Mouse (Mus musculus) liver, embryonic 14.5 days (tissue): Measurements from ENCODE around the gene Gm10715. TPM values are rescaled to one million over a fixed set of nuclear protein-coding genes. Genes with fewer than 3 reads are reported as not detected.
"Not testable (repeated sequence)": the region's sequence is repeated elsewhere in the genome, so short reads cannot be mapped to it uniquely, and the experiment has no call there.

ENCODE experiments used
- ATAC-seq: fragments of 200-750 bp; cut with Nextera tagmentation; 2 replicates; pipeline ENCODE4 v1.8.0; 2017; ENCODE audit warnings: moderate number of reproducible peaks, mild to moderate bottlenecking, moderate library complexity; ENCODE audit not compliant: insufficient read depth
- DNase-seq, 3 experiments: peaks; one replicate each; pipeline ENCODE4 v3.0.0-alpha.2; 2012 to 2013; ENCODE audit warnings: low read depth in 3 of 3, low spot score in 3 of 3
- H3K27ac ChIP-seq: fragments of 300-500 bp; sonication (generic); 2 replicates; pipeline ENCODE4 v1.5.1; 2014; ENCODE audit warnings: moderate library complexity, mild to moderate bottlenecking, control low read depth, inconsistent platforms
- H3K27me3 ChIP-seq: fragments of 300-500 bp; sonication (generic); 2 replicates; pipeline ENCODE4 v1.6.1; 2014; ENCODE audit warnings: mild to moderate bottlenecking, low read length, moderate library complexity; ENCODE audit not compliant: control insufficient read depth, insufficient read depth
- H3K36me3 ChIP-seq: fragments of 300-500 bp; sonication (generic); replicated peaks from 2 replicates; pipeline ENCODE4 v1.6.1; 2014; ENCODE audit warnings: low read depth; ENCODE audit not compliant: control insufficient read depth, insufficient read depth
- H3K4me1 ChIP-seq, 2 experiments: fragments of 200-500 bp in 1 of 2; fragments of 300-500 bp in 1 of 2; sonication (generic) in 1 of 2; replicated peaks; 2 replicates each; pipeline ENCODE4 v1.6.1; 2012 to 2014; ENCODE audit warnings: antibody characterized with exemption in 1 of 2, inconsistent platforms in 1 of 2, low read length in 1 of 2; ENCODE audit not compliant: control insufficient read depth in 2 of 2, insufficient read depth in 2 of 2
- H3K4me2 ChIP-seq: fragments of 300-500 bp; sonication (generic); 2 replicates; pipeline ENCODE4 v1.6.1; 2014; ENCODE audit warnings: low read depth, mild to moderate bottlenecking, control low read depth, moderate library complexity
- H3K4me3 ChIP-seq, 2 experiments: fragments of 200-500 bp in 1 of 2; fragments of 300-500 bp in 1 of 2; sonication (generic) in 1 of 2; 2 replicates each; pipeline ENCODE4 v1.5.1; 2012 to 2014; ENCODE audit warnings: low read depth in 2 of 2, low read length in 2 of 2, mild to moderate bottlenecking in 2 of 2, control low read depth in 1 of 2, inconsistent platforms in 1 of 2, moderate library complexity in 1 of 2; ENCODE audit not compliant: insufficient read depth in 1 of 2
- H3K9ac ChIP-seq: fragments of 300-500 bp; sonication (generic); replicated peaks from 2 replicates; pipeline ENCODE4 v1.6.1; 2014; ENCODE audit warnings: mild to moderate bottlenecking, control low read depth, moderate library complexity
- H3K9me3 ChIP-seq: fragments of 300-500 bp; sonication (generic); 2 replicates; pipeline ENCODE4 v1.6.1; 2016; ENCODE audit warnings: low read length, mixed read lengths; ENCODE audit not compliant: control insufficient read depth
- WGBS: fragments of 180-500 bp; shearing (Covaris S2); extraction: QIAGEN DNeasy Blood & Tissue Kit; methylation state at CpG from one replicate; pipeline ENCODE4 v1.1.7; 2014; ENCODE audit not compliant: insufficient replicate concordance; 5-methylcytosine and 5-hydroxymethylcytosine counted together
- polyA plus RNA-seq, 2 experiments: library from polyadenylated mRNA; depleted of rRNA in 1 of 2; stranded (reverse) in 1 of 2; unstranded in 1 of 2; fragments of >200 nt; fragmentation: Nextera tagmentation in 1 of 2; extraction: Ambion mirVana in 1 of 2; gene quantifications; 2 replicates each; pipeline versions ENCODE4 v1.2.1 to v1.2.3; 2012 to 2014

The Gm10715 gene
- polyA plus RNA-seq, 2 experiments, result not detected

GRCm38 (mm10) chr9:3019835-3020727, 16.6 kb upstream of the Gm10715 start:
- ATAC-seq, result not testable (repeated sequence)

GRCm38 (mm10) chr9:3022316-3023008, 14.2 kb upstream of the Gm10715 start:
- not testable (repeated sequence) for H3K36me3 ChIP-seq, H3K4me3 ChIP-seq, ATAC-seq, H3K9ac ChIP-seq, H3K27me3 ChIP-seq, H3K27ac ChIP-seq, H3K9me3 ChIP-seq, H3K4me1 ChIP-seq, H3K4me2 ChIP-seq
- peak in 2 of 3 experiments; percentile 39 to 41 for DNase-seq
- WGBS, result 58% methylated on average over 9 of the region's 13 CpGs

More at GRCm38 (mm10) chr9:3019835-3020727, 16.6 kb upstream of the Gm10715 start:
- DNase-seq, H3K9ac ChIP-seq, H3K4me2 ChIP-seq, H3K4me3 ChIP-seq, H3K27ac ChIP-seq, H3K9me3 ChIP-seq, H3K27me3 ChIP-seq, H3K36me3 ChIP-seq, H3K4me1 ChIP-seq: not testable (repeated sequence)
- 57% methylated on average over 11 of the region's 19 CpGs for WGBS

DNA sequence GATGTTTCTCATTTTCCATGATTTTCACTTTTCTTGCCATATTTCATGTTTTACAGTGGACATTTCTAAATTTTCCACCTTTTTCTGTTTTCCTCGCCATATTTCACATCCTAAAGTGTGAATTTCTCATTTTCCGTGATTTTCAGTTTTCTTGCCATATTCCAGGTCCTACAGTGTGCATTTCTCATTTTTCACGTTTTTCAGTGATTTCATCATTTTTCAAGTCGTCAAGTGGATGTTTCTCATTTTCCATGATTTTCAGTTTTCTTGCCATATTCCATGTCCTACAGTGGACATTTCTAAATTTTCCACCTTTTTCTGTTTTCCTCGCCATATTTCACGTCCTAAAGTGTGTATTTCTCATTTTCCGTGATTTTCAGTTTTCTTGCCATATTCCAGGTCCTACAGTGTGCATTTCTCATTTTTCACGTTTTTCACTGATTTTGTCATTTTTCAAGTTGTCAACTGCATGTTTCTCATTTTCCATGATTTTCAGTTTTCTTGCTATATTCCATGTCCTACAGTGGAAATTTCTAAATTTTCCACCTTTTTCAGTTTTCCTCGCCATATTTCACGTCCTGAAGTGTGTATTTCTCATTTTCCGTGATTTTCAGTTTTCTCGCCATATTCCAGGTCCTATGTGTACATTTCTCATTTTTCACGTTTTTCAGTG, 13.2 kb upstream of the Gm10715 start, which contains the start of gene Gm10718:
Gene Gm10718 (plus strand): TSS at position 236 of the 673 bp plus-strand sequence.
- not testable (repeated sequence) for ATAC-seq, H3K9ac ChIP-seq, H3K27ac ChIP-seq, H3K4me2 ChIP-seq, H3K4me1 ChIP-seq, H3K4me3 ChIP-seq, H3K27me3 ChIP-seq, H3K9me3 ChIP-seq, DNase-seq, H3K36me3 ChIP-seq
- 54% methylated on average over 9 of the region's 13 CpGs for WGBS

DNA sequence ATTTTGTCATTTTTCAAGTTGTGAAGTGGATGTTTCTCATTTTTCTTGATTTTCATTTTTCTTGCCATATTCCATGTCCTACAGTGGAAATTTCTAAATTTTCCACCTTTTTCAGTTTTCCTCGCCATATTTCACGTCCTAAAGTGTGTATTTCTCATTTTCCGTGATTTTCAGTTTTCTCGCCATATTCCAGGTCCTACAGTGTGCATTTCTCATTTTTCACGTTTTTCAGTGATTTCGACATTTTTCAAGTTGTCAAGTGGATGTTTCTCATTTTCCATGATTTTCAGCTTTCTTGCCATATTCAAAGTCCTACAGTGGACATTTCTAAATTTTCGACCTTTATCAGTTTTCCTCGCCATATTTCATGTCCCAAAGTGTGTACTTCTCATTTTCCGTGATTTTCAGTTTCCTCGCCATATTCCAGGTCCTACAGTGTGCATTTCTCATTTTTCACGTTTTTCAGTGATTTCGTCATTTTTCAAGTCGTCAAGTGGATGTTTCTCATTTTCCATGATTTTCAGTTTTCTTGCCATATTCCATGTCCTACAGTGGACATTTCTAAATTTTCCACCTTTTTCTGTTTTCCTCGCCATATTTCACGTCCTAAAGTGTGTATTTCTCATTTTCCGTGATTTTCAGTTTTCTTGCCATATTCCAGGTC, 12.6 kb upstream of the Gm10715 start:
- not testable (repeated sequence) for H3K36me3 ChIP-seq, ATAC-seq, H3K9ac ChIP-seq, H3K4me1 ChIP-seq, H3K9me3 ChIP-seq, DNase-seq, H3K4me3 ChIP-seq, H3K27ac ChIP-seq, H3K4me2 ChIP-seq, H3K27me3 ChIP-seq
- WGBS, result 46% methylated on average over 14 of the region's 16 CpGs

DNA sequence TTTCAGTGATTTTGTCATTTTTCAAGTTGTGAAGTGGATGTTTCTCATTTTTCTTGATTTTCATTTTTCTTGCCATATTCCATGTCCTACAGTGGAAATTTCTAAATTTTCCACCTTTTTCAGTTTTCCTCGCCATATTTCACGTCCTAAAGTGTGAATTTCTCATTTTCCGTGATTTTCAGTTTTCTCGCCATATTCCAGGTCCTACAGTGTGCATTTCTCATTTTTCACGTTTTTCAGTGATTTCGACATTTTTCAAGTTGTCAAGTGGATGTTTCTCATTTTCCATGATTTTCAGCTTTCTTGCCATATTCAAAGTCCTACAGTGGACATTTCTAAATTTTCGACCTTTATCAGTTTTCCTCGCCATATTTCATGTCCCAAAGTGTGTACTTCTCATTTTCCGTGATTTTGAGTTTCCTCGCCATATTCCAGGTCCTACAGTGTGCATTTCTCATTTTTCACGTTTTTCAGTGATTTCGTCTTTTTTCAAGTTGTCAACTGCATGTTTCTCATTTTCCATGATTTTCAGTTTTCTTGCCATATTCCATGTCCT, 11.7 kb upstream of the Gm10715 start, which contains the start of gene Gm10717:
Gene Gm10717 (plus strand): TSS at position 506 of the 556 bp plus-strand sequence.
- 62% methylated on average over 12 of the region's 12 CpGs for WGBS
- not testable (repeated sequence) for DNase-seq, H3K27me3 ChIP-seq, H3K27ac ChIP-seq, ATAC-seq, H3K4me3 ChIP-seq, H3K9me3 ChIP-seq, H3K4me2 ChIP-seq, H3K4me1 ChIP-seq, H3K36me3 ChIP-seq, H3K9ac ChIP-seq

DNA sequence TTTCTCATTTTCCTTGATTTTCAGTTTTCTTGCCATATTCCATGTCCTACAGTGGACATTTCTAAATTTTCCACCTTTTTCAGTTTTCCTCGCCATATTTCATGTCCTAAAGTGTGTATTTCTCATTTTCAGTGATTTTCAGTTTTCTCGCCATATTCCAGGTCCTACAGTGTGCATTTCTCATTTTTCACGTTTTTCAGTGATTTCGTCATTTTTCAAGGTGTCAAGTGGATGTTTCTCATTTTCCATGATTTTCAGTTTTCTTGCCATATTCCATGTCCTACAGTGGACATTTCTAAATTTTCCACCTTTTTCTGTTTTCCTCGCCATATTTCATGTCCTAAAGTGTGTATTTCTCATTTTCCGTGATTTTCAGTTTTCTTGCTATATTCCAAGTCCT, 11.0 kb upstream of the Gm10715 start:
- not testable (repeated sequence) for H3K4me1 ChIP-seq, H3K9me3 ChIP-seq, H3K9ac ChIP-seq, H3K36me3 ChIP-seq, H3K27me3 ChIP-seq, H3K27ac ChIP-seq, H3K4me2 ChIP-seq, H3K4me3 ChIP-seq, DNase-seq, ATAC-seq
- WGBS, result 43% methylated on average over 4 of the region's 6 CpGs

DNA sequence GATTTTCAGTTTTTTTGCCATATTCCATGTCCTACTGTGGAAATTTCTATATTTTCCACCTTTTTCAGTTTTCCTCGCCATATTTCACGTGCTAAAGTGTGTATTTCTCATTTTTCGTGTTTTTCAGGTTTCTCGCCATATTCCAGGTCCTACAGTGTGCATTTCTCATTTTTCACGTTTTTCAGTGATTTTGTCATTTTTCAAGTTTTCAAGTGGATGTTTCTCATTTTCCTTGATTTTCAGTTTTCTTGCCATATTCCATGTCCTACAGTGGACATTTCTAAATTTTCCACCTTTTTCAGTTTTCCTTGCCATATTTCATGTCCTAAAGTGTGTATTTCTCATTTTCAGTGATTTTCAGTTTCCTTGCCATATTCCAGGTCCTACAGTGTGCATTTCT, 10.5 kb upstream of the Gm10715 start:
- not testable (repeated sequence) for H3K4me1 ChIP-seq, H3K9ac ChIP-seq, H3K36me3 ChIP-seq, H3K27me3 ChIP-seq, H3K4me2 ChIP-seq, H3K4me3 ChIP-seq, DNase-seq, ATAC-seq, H3K27ac ChIP-seq, H3K9me3 ChIP-seq
- WGBS, result 62% methylated on average over 5 of the region's 5 CpGs
